Mouse (Mus musculus): ENCODE results near the gene Sdf4. TPM values are rescaled to one million over a fixed set of nuclear protein-coding genes. Genes with fewer than 3 reads are reported as not detected.

The Sdf4 gene
- polyA plus RNA-seq, 1 experiment from 2014 or later: 112 TPM

DNA sequence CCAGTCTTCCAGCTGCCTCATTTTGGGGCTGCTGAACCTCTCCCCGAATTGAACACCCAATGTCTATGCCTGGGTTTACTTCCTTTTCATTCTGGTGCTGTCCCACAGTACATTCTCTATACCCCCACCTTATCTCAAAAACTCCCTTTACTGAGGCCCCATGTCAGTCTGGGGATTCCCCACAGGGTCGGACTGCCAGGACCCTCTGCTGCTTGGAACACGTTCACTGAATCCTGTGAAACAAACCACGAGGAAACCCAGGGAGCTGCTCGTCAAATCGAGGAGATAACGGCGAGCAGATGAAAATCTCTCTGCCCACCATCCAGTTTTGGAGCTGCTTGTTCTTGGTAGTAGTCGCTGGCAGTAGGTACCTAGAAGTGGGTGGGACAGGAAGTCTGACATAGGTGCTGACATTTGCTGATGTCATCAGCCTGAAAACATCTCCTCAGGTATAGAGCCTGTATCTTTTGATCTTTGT, 29.3 kb downstream of the Sdf4 start:
- peaks cover 3% of the 10 kb centered on the region; the same call in 1 of the 2 replicates for H3K36me3 ChIP-seq (replicated peaks; ENCODE audit: control insufficient read depth, insufficient read depth)
- no peak overlapping the region for H3K27ac ChIP-seq
- H3K27me3 ChIP-seq (ENCODE audit: control insufficient read depth, insufficient read depth, low read length): no peaks in the 10 kb centered on the region
- no peaks in the 10 kb centered on the region for H3K9me3 ChIP-seq (ENCODE audit: control insufficient read depth, low read length)
- no peak overlapping the region for H3K9ac ChIP-seq
- no peaks in the 10 kb centered on the region for H3K4me1 ChIP-seq (replicated peaks; ENCODE audit: control insufficient read depth, insufficient read depth, low read length)
- H3K4me2 ChIP-seq (replicated peaks): no peak overlapping the region
- ATAC-seq (ENCODE audit: low FRiP score): no peak
- DNase-seq (ENCODE audit: low spot score): no peak
- H3K4me3 ChIP-seq (replicated peaks; ENCODE audit: low read length): no peak overlapping the region
- 84% methylated on average over 9 of the region's 9 CpGs for WGBS

DNA sequence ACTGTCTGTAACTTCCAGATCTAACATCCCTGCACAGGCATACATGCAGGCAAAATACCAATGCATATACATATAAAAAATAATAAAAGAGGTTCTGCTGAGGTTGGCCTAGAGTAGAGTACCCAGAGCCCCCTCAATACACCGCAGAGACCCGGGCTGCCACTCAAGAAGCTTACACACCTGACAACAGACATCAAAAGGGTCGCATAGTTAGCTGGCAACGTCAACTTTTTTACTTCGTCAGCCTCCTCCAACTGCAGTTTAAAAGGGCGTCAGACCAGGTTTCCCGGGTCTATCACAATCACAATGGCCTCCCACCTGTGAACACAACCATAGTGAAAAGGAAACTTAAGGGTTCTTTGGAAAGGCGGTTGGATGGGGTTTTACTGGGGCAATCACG, 30.8 kb downstream of the Sdf4 start:
- no peak overlapping the region for H3K9ac ChIP-seq
- no peak for DNase-seq (ENCODE audit: low spot score)
- H3K9me3 ChIP-seq (ENCODE audit: control insufficient read depth, low read length): no peaks in the 10 kb centered on the region
- peaks cover 16% of the 10 kb centered on the region for H3K36me3 ChIP-seq (replicated peaks; ENCODE audit: control insufficient read depth, insufficient read depth)
- 88% methylated on average over 9 of the region's 9 CpGs for WGBS
- no peaks in the 10 kb centered on the region for H3K27me3 ChIP-seq (ENCODE audit: control insufficient read depth, insufficient read depth, low read length)
- H3K27ac ChIP-seq: no peak overlapping the region
- no peak for ATAC-seq (ENCODE audit: low FRiP score)
- H3K4me1 ChIP-seq (replicated peaks; ENCODE audit: control insufficient read depth, insufficient read depth, low read length): no peaks in the 10 kb centered on the region
- H3K4me2 ChIP-seq (replicated peaks): no peak overlapping the region
- H3K4me3 ChIP-seq (replicated peaks; ENCODE audit: low read length): no peak overlapping the region

DNA sequence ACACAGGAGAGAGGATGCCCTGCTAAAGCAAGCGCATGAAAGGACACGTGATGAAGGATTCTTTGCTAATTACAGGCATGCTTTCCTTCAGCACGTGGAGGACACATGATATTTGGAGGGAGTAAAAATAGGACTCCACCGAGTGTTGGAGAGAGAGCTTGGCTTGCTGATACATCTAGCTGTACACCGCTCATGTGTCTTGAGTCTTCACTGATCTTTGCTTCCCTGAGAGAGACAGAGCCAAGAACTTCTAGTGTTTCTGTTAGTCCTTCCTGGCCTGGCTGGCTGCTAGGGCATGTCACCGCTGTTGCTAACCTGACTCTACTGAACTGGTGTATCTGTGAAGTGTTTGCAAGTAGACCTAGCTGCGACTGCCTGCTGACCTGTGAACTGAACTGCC, 31.5 kb downstream of the Sdf4 start:
- 96% methylated on average over 7 of the region's 7 CpGs for WGBS
- ATAC-seq (ENCODE audit: low FRiP score): no peak
- no peaks in the 10 kb centered on the region for H3K4me1 ChIP-seq (replicated peaks; ENCODE audit: control insufficient read depth, insufficient read depth, low read length)

DNA sequence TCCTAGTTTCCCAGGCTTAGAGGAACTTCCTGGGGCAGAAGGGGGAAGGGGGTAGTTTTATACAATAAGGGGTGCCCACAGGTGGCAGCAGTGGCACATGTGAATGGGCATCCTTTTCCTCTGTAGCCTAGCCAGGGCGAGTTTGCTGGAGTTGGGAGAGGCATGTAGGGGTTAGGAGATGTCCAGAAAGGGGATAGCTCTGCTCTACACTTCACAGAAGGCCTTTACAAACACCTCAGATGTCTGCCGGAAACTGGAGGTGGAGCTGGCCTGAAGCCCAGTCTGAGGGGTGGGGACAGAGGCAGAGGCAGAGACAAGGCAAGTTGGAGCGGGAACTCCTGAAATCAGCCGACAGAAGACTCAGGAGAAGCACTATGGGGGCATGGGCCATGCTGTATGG, 33.3 kb downstream of the Sdf4 start, which contains the start of gene Tnfrsf18:
TSS of gene Tnfrsf18 (plus strand) at position 152 of the 400 bp plus-strand sequence.
- no peak within 1 kb of the TSS for H3K27ac ChIP-seq
- H3K36me3 ChIP-seq (replicated peaks; ENCODE audit: control insufficient read depth, insufficient read depth): peaks cover 17% of the 10 kb centered on the region
- H3K27me3 ChIP-seq (ENCODE audit: control insufficient read depth, insufficient read depth, low read length): no peaks in the 10 kb centered on the region
- H3K4me1 ChIP-seq (replicated peaks; ENCODE audit: control insufficient read depth, insufficient read depth, low read length): peaks cover 10% of the 10 kb centered on the region
- no peak within 1 kb of the TSS for H3K9ac ChIP-seq
- no peak within 1 kb of the TSS for H3K4me3 ChIP-seq (replicated peaks; ENCODE audit: low read length)
- no peak for ATAC-seq (ENCODE audit: low FRiP score)
- WGBS: 72% methylated on average over 4 of the region's 4 CpGs
- no peak for DNase-seq (ENCODE audit: low spot score)
- H3K9me3 ChIP-seq (ENCODE audit: control insufficient read depth, low read length): no peaks in the 10 kb centered on the region
- H3K4me2 ChIP-seq (replicated peaks): no peak within 1 kb of the TSS

More for the DNA sequence above, 31.5 kb downstream of the Sdf4 start:
- H3K4me3 ChIP-seq (replicated peaks; ENCODE audit: low read length): no peak overlapping the region
- H3K4me2 ChIP-seq (replicated peaks): no peak overlapping the region
- no peak for DNase-seq (ENCODE audit: low spot score)
- no peaks in the 10 kb centered on the region for H3K27me3 ChIP-seq (ENCODE audit: control insufficient read depth, insufficient read depth, low read length)
- H3K36me3 ChIP-seq (replicated peaks; ENCODE audit: control insufficient read depth, insufficient read depth): peaks cover 19% of the 10 kb centered on the region
- no peak overlapping the region for H3K9ac ChIP-seq
- H3K9me3 ChIP-seq (ENCODE audit: control insufficient read depth, low read length): no peaks in the 10 kb centered on the region
- no peak overlapping the region for H3K27ac ChIP-seq

DNA sequence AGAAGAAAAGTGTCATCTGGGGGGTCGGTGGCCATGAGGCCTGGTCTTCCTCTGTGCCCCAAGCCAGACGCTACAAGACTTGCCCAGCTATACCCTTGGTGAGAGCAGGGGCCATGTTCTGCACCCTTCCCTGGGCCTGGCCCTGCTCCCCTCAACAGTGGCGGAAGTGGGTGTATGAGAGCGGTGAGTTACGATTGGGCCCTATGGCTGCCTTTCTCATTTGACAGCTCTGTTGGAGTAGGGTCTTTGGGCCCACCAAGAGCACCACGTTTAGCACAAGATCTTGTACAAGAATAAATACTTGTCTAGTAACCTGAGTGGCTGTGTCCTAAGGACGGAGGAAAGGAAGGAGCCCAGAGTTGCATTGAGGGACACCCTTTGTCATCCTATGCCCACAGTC, 35.9 kb downstream of the Sdf4 start:
- Histone ChIP-seq H3K4me1 (replicated peaks; ENCODE audit: control insufficient read depth, insufficient read depth, low read length) (peaks cover 22% of the 10 kb centered on the region), H3K4me2 (replicated peaks) (no peak overlapping the region), H3K9ac (no peak overlapping the region), H3K27ac (no peak overlapping the region), H3K9me3 (ENCODE audit: control insufficient read depth, low read length) (no peaks in the 10 kb centered on the region), H3K4me3 (replicated peaks; ENCODE audit: low read length) (no peak overlapping the region), H3K27me3 (ENCODE audit: control insufficient read depth, insufficient read depth, low read length) (no peaks in the 10 kb centered on the region), H3K36me3 (replicated peaks; ENCODE audit: control insufficient read depth, insufficient read depth) (peaks cover 17% of the 10 kb centered on the region; the same call in 1 of the 2 replicates)
- ATAC-seq (ENCODE audit: low FRiP score) (no peak), DNase-seq (ENCODE audit: low spot score) (no peak)
- WGBS: 92% methylated on average over 7 of the region's 7 CpGs

DNA sequence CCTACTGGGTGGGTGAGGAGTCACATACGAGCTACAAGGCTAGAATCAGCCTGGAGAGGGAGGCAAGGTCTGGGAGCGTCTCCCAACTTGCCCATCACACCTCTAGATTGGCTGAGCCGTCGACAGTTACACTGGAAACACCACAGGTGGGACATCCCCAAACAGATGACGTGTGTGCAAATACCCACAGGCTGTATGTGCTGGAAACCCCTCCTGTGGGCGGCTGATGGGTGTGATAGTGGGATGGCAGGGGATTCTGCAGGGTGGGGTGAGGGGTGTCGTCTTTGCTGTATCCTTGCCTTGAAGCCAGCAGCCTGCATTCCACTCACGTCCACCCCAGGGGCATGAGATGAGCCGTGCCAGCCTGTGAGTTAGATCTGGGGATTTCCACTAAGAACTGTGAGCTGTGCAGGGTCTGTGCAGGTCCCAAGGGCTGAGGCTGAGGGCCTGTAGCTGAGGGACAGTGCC, 38.0 kb downstream of the Sdf4 start:
- H3K4me3 ChIP-seq (replicated peaks; ENCODE audit: low read length): peak overlapping the region; percentile 45
- WGBS: 57% methylated on average over 9 of the region's 9 CpGs
- H3K27ac ChIP-seq: peak overlapping the region; percentile 81
- peaks cover 22% of the 10 kb centered on the region for H3K4me1 ChIP-seq (replicated peaks; ENCODE audit: control insufficient read depth, insufficient read depth, low read length)
- peaks cover 17% of the 10 kb centered on the region; the same call in 1 of the 2 replicates for H3K36me3 ChIP-seq (replicated peaks; ENCODE audit: control insufficient read depth, insufficient read depth)
- H3K4me2 ChIP-seq (replicated peaks): peak overlapping the region; percentile 78
- peak overlapping the region; percentile 60 for H3K9ac ChIP-seq
- peaks cover 17% of the 10 kb centered on the region for H3K27me3 ChIP-seq (ENCODE audit: control insufficient read depth, insufficient read depth, low read length)
- H3K9me3 ChIP-seq (ENCODE audit: control insufficient read depth, low read length): no peaks in the 10 kb centered on the region
- DNase-seq (ENCODE audit: low spot score) (no peak), ATAC-seq (ENCODE audit: low FRiP score) (no peak)

DNA sequence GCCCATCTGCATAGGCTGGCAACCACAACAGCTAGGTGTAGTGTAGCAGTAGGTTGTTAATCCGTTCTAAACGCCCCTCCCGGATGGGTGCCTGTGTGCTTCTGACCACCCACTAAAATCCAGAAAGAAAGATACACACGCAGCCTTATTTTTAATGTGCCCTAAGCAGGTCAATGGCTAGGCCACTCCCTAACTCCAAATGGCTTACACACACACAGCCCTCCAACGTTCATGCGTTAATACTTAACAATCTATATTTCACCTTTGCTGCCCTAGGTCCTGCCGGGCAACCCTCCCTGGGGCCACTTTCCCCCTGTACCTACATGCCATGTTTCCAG, 38.6 kb downstream of the Sdf4 start:
- Histone ChIP-seq H3K4me1 (replicated peaks; ENCODE audit: control insufficient read depth, insufficient read depth, low read length) (peaks cover 22% of the 10 kb centered on the region), H3K27me3 (ENCODE audit: control insufficient read depth, insufficient read depth, low read length) (peaks cover 23% of the 10 kb centered on the region), H3K9ac (peak overlapping the region; percentile 60), H3K36me3 (replicated peaks; ENCODE audit: control insufficient read depth, insufficient read depth) (peaks cover 17% of the 10 kb centered on the region; the same call in 1 of the 2 replicates), H3K4me2 (replicated peaks) (peak overlapping the region; percentile 78), H3K27ac (peak overlapping the region; percentile 81), H3K4me3 (replicated peaks; ENCODE audit: low read length) (peak overlapping the region; percentile 45), H3K9me3 (ENCODE audit: control insufficient read depth, low read length) (no peaks in the 10 kb centered on the region)
- no peak; the same call in 1 of the 2 replicates for ATAC-seq (ENCODE audit: low FRiP score)
- peak; percentile 26 for DNase-seq (ENCODE audit: low spot score)
- WGBS: 9% methylated on average over 7 of the region's 7 CpGs

DNA sequence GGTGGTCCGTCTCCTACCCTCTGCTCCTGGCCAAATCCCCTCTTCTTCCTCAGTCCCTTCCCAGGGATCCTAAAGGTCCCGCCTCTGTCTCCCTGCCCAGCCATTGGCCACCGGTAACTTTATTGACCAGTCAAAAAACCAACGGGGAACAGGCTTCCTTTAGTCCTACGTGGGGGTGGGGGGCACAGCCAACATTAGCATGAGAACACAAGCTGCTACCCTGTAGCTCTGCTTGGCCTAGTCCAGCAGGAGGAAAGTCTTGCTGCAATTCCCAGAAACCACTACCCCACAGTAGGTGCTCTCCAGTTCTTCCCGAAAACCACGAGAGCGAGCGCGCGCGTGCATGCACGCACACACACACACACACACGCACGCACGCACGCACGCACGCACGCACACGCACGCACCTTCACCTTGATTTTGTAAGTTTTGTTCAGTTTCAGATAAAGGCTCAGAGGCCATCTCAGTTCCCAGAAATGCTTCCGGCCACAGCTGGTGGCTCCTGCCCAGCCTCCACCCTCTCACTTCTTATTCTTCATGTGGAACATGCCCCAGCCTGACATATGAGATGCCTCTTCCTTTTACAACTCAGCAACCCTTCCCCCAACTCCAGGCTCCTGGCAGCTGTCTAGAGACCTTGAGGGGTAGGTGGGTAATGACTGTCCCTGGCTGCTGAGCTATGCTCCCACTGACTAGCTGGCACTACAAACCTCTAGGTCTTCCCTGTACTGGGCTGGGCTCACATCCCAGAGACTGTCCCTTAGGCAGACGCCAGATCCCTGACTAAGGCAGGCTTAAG, 39.1 kb downstream of the Sdf4 start:
- peaks cover 17% of the 10 kb centered on the region; the same call in 1 of the 2 replicates for H3K36me3 ChIP-seq (replicated peaks; ENCODE audit: control insufficient read depth, insufficient read depth)
- H3K27me3 ChIP-seq (ENCODE audit: control insufficient read depth, insufficient read depth, low read length): peaks cover 28% of the 10 kb centered on the region
- H3K9me3 ChIP-seq (ENCODE audit: control insufficient read depth, low read length): no peaks in the 10 kb centered on the region
- H3K4me2 ChIP-seq (replicated peaks): peak overlapping the region; percentile 78
- H3K4me1 ChIP-seq (replicated peaks; ENCODE audit: control insufficient read depth, insufficient read depth, low read length): peaks cover 22% of the 10 kb centered on the region
- peak overlapping the region; percentile 60 for H3K9ac ChIP-seq
- under 1% methylated on average over 24 of the region's 24 CpGs for WGBS
- H3K4me3 ChIP-seq (replicated peaks; ENCODE audit: low read length): peak overlapping the region; percentile 45
- peak; percentile 94 for ATAC-seq (ENCODE audit: low FRiP score)
- peak overlapping the region; percentile 81 for H3K27ac ChIP-seq
- peak; percentile 81 for DNase-seq (ENCODE audit: low spot score)

DNA sequence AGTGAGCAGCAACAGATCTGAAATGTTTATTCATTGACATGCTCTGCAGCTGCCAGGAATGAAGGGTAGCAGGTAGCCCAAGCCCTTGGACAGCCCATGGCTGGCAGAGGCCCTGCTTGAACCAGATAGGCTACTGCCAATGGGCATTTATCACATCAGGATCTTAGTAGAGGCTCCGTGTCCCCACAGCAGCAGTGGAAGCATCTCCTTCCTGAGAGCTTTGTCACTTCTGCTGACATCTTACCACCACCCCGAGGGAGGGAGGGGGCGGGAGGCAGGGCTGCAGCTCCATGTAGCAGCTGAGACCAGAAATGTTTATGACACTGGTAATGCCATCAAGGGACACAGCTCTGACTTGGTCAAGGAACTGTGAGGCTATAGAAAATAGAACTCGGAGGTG, 40.2 kb downstream of the Sdf4 start:
- Histone ChIP-seq H3K4me1 (replicated peaks; ENCODE audit: control insufficient read depth, insufficient read depth, low read length) (peaks cover 22% of the 10 kb centered on the region), H3K36me3 (replicated peaks; ENCODE audit: control insufficient read depth, insufficient read depth) (peaks cover 10% of the 10 kb centered on the region; the same call in 1 of the 2 replicates), H3K27ac (no peak overlapping the region), H3K27me3 (ENCODE audit: control insufficient read depth, insufficient read depth, low read length) (peaks cover 28% of the 10 kb centered on the region), H3K9ac (no peak overlapping the region), H3K4me3 (replicated peaks; ENCODE audit: low read length) (no peak overlapping the region), H3K9me3 (ENCODE audit: control insufficient read depth, low read length) (no peaks in the 10 kb centered on the region), H3K4me2 (replicated peaks) (no peak overlapping the region; the same call in 1 of the 2 replicates)
- no peak for DNase-seq (ENCODE audit: low spot score)
- WGBS: 90% methylated on average over 4 of the region's 4 CpGs
- ATAC-seq (ENCODE audit: low FRiP score): no peak

All from hindbrain, embryonic 14.5 days (tissue).